ENCODE assay signal across 21 mouse cellular contexts in genomic region chr4:156085256-156085655, GRCm38 (mm10). TPM values are rescaled to one million over a fixed set of nuclear protein-coding genes. Genes with fewer than 3 reads are reported as not detected.
DNase-seq lines count a peak whose midpoint lies in the region; ATAC-seq and TF ChIP-seq lines count a peak whose summit lies in the region.
"Had no signal": no experiment of that assay in that cellular context is flagged by ENCODE, and none has a peak within 500 bp of the region (broad histone marks: within the 10 kb centered on the region; RNA-seq: fewer than 3 reads in every experiment).

No protein-coding gene starts in this region.

- H3K4me1 ChIP-seq in intestine, embryonic 16.5 days (ENCODE audit: control insufficient read depth, insufficient read depth, low read length): peaks cover 9% of the 10 kb centered on the region; the same call in 1 of the 2 replicates
- peaks cover 3% of the 10 kb centered on the region; the same call in 1 of the 2 replicates for H3K4me1 ChIP-seq in intestine, embryonic 15.5 days (replicated peaks)
- H3K4me1 ChIP-seq in kidney, embryonic 16.5 days (ENCODE audit: insufficient read depth, low read length): peaks cover 32% of the 10 kb centered on the region
- peaks cover 8% of the 10 kb centered on the region for H3K4me1 ChIP-seq in lung, embryonic 16.5 days (replicated peaks; ENCODE audit: control insufficient read depth, insufficient read depth, low read length)
- no peaks in the 10 kb centered on the region for H3K4me1 ChIP-seq in stomach, postnatal 0 days (replicated peaks; ENCODE audit: control insufficient read depth, insufficient read depth)
- H3K4me1 ChIP-seq: hindbrain, embryonic 10.5 days had no signal

- no peaks in the 10 kb centered on the region for H3K9me3 ChIP-seq in intestine, embryonic 16.5 days (ENCODE audit: control insufficient read depth, low read length)
- no peaks in the 10 kb centered on the region for H3K9me3 ChIP-seq in intestine, embryonic 15.5 days
- H3K9me3 ChIP-seq in kidney, embryonic 16.5 days (ENCODE audit: low read length): no peaks in the 10 kb centered on the region
- H3K9me3 ChIP-seq in lung, embryonic 16.5 days (ENCODE audit: control insufficient read depth, low read length): no peaks in the 10 kb centered on the region
- H3K9me3 ChIP-seq in stomach, postnatal 0 days (ENCODE audit: control insufficient read depth, low read length): no peaks in the 10 kb centered on the region
- H3K9me3 ChIP-seq: embryonic facial prominence, embryonic 15.5 days; forebrain, embryonic 10.5 days; heart, embryonic 10.5 days; hindbrain, embryonic 10.5 days had no signal

- DNase-seq in kidney, postnatal 14 days: no peak
- no peak for DNase-seq in lung, postnatal 4 days
- no peak for DNase-seq in stomach, postnatal 0 days (ENCODE audit: low spot score)
- DNase-seq: adrenal gland, adult 2 months; adrenal gland, postnatal 36 days; cerebellum, adult 2 months; cerebellum, postnatal 10 days; gastrocnemius, adult 2 months; gastrocnemius, postnatal 25 days had no signal

- H3K9ac ChIP-seq in intestine, embryonic 16.5 days (ENCODE audit: low read depth, low read length): no peak overlapping the region
- H3K9ac ChIP-seq in intestine, embryonic 15.5 days: no peak overlapping the region
- 0 out of 2 replicates have a peak overlapping the region, but pooled peaks have one; percentile 27 for H3K9ac ChIP-seq in kidney, embryonic 16.5 days (replicated peaks; ENCODE audit: low read length)
- H3K9ac ChIP-seq in lung, embryonic 16.5 days (ENCODE audit: low read length): no peak overlapping the region
- no peak overlapping the region for H3K9ac ChIP-seq in stomach, postnatal 0 days (ENCODE audit: low read length)
- H3K9ac ChIP-seq: embryonic facial prominence, embryonic 15.5 days; hindbrain, embryonic 14.5 days had no signal

- no peak for TF ChIP-seq EP300 in stomach, postnatal 0 days (optimal IDR thresholded peaks at IDR 0.05)

- TF ChIP-seq CTCF in stomach, postnatal 0 days (IDR thresholded peaks at IDR 0.05; ENCODE audit: low read depth): no peak

- peak overlapping the region; percentile 81; the same call in 1 of the 2 replicates for H3K27ac ChIP-seq in intestine, embryonic 16.5 days (ENCODE audit: low read length)
- H3K27ac ChIP-seq in intestine, embryonic 15.5 days: no peak overlapping the region
- peak overlapping the region; percentile 93 for H3K27ac ChIP-seq in kidney, embryonic 16.5 days (ENCODE audit: low read length)
- peak overlapping the region; percentile 89; the same call in 1 of the 2 replicates for H3K27ac ChIP-seq in lung, embryonic 16.5 days (ENCODE audit: low read length)
- H3K27ac ChIP-seq in stomach, postnatal 0 days (replicated peaks): 0 out of 2 replicates have a peak overlapping the region, but pooled peaks have one; percentile 6
- H3K27ac ChIP-seq: embryonic facial prominence, embryonic 15.5 days; forebrain, embryonic 10.5 days; gastrocnemius, adult 2 months; heart, embryonic 10.5 days; hindbrain, embryonic 10.5 days; hindbrain, embryonic 14.5 days had no signal

- no peak for ATAC-seq in intestine, embryonic 16.5 days
- no peak for ATAC-seq in intestine, embryonic 15.5 days
- ATAC-seq in kidney, embryonic 16.5 days (ENCODE audit: low FRiP score, low TSS enrichment): no peak
- ATAC-seq in lung, embryonic 16.5 days (ENCODE audit: low read depth): no peak
- no peak for ATAC-seq in stomach, postnatal 0 days (ENCODE audit: low FRiP score, low TSS enrichment)
- ATAC-seq: forebrain, embryonic 14.5 days had no signal

- H3K27me3 ChIP-seq in intestine, embryonic 16.5 days (replicated peaks; ENCODE audit: control insufficient read depth, insufficient read depth, low read length): no peaks in the 10 kb centered on the region
- H3K27me3 ChIP-seq in intestine, embryonic 15.5 days (replicated peaks): no peaks in the 10 kb centered on the region
- no peaks in the 10 kb centered on the region for H3K27me3 ChIP-seq in kidney, embryonic 16.5 days (ENCODE audit: insufficient read depth, low read length)
- H3K27me3 ChIP-seq in lung, embryonic 16.5 days (ENCODE audit: control insufficient read depth, insufficient read depth, low read depth, low read length): no peaks in the 10 kb centered on the region
- no peaks in the 10 kb centered on the region for H3K27me3 ChIP-seq in stomach, postnatal 0 days (ENCODE audit: control insufficient read depth, insufficient read depth, low read length)
- H3K27me3 ChIP-seq: CH12.LX; embryonic facial prominence, embryonic 15.5 days had no signal

- no peak overlapping the region for H3K4me2 ChIP-seq in intestine, embryonic 16.5 days (ENCODE audit: low read depth, low read length)
- no peak overlapping the region for H3K4me2 ChIP-seq in intestine, embryonic 15.5 days (replicated peaks)
- no peak overlapping the region for H3K4me2 ChIP-seq in kidney, embryonic 16.5 days (replicated peaks; ENCODE audit: low read depth, low read length)
- no peak overlapping the region for H3K4me2 ChIP-seq in lung, embryonic 16.5 days (ENCODE audit: low read depth, low read length)
- no peak overlapping the region for H3K4me2 ChIP-seq in stomach, postnatal 0 days (replicated peaks; ENCODE audit: low read depth)
- H3K4me2 ChIP-seq: embryonic facial prominence, embryonic 15.5 days; hindbrain, embryonic 14.5 days had no signal

- 87% methylated on average over 8 of the region's 8 CpGs for WGBS in intestine, embryonic 16.5 days
- WGBS in intestine, embryonic 15.5 days: 86% methylated on average over 8 of the region's 8 CpGs
- WGBS in kidney, embryonic 16.5 days: 85% methylated on average over 8 of the region's 8 CpGs
- WGBS in lung, embryonic 16.5 days: 78% methylated on average over 8 of the region's 8 CpGs
- WGBS in stomach, postnatal 0 days: 81% methylated on average over 8 of the region's 8 CpGs

- no peaks in the 10 kb centered on the region for H3K36me3 ChIP-seq in intestine, embryonic 16.5 days (ENCODE audit: control insufficient read depth, insufficient read depth, low read length)
- no peaks in the 10 kb centered on the region for H3K36me3 ChIP-seq in intestine, embryonic 15.5 days
- no peaks in the 10 kb centered on the region for H3K36me3 ChIP-seq in kidney, embryonic 16.5 days (ENCODE audit: insufficient read depth, low read length)
- no peaks in the 10 kb centered on the region for H3K36me3 ChIP-seq in lung, embryonic 16.5 days (ENCODE audit: control insufficient read depth, insufficient read depth, low read length)
- no peaks in the 10 kb centered on the region for H3K36me3 ChIP-seq in stomach, postnatal 0 days (ENCODE audit: control insufficient read depth, insufficient read depth, low read length)
- H3K36me3 ChIP-seq: embryonic facial prominence, embryonic 15.5 days; forebrain, embryonic 10.5 days; heart, embryonic 10.5 days; hindbrain, embryonic 10.5 days had no signal

- no peak overlapping the region for H3K4me3 ChIP-seq in intestine, embryonic 16.5 days (ENCODE audit: low read length)
- H3K4me3 ChIP-seq in intestine, embryonic 15.5 days (replicated peaks): no peak overlapping the region
- no peak overlapping the region for H3K4me3 ChIP-seq in kidney, embryonic 16.5 days (ENCODE audit: low read length)
- no peak overlapping the region for H3K4me3 ChIP-seq in lung, embryonic 16.5 days (ENCODE audit: low read length)
- H3K4me3 ChIP-seq in stomach, postnatal 0 days (ENCODE audit: low read depth, low read length): no peak overlapping the region
- H3K4me3 ChIP-seq: embryonic facial prominence, embryonic 15.5 days; erythroblast, embryonic 14.5 days; forebrain, embryonic 10.5 days; gastrocnemius, adult 2 months; heart, embryonic 10.5 days; hindbrain, embryonic 10.5 days had no signal

RNA-seq across cellular contexts. Expression of gene 9430015G10Rik, which starts 24.5 kb away (rescaled TPM):
- polyA plus RNA-seq in intestine, embryonic 16.5 days (2015; fragmentation: Nextera tagmentation; extraction: Ambion mirVana): 21.4 and 22.3 TPM in 2 replicates
- 22.2 and 22.8 TPM in 2 replicates for polyA plus RNA-seq in intestine, embryonic 15.5 days (2015; fragmentation: Nextera tagmentation; extraction: Ambion mirVana)
- 48.3 and 48.7 TPM in 2 replicates for polyA plus RNA-seq in kidney, embryonic 16.5 days (2015; fragmentation: Nextera tagmentation; extraction: Ambion mirVana)
- 37.9 and 42.0 TPM in 2 replicates for polyA plus RNA-seq in lung, embryonic 16.5 days (2015; fragmentation: Nextera tagmentation; extraction: Ambion mirVana)
- 4.9 and 5.4 TPM in 2 replicates for polyA plus RNA-seq in stomach, postnatal 0 days (2015; fragmentation: Nextera tagmentation; extraction: Ambion mirVana)

RNA-seq across cellular contexts. Expression of gene Ttll10, which starts 26.0 kb away (rescaled TPM):
- 4.2 and 4.7 TPM in 2 replicates for polyA plus RNA-seq in intestine, embryonic 16.5 days (2015; fragmentation: Nextera tagmentation; extraction: Ambion mirVana)
- polyA plus RNA-seq in intestine, embryonic 15.5 days (2015; fragmentation: Nextera tagmentation; extraction: Ambion mirVana): 3.1 and 3.9 TPM in 2 replicates
- 7.4 and 10.1 TPM in 2 replicates for polyA plus RNA-seq in kidney, embryonic 16.5 days (2015; fragmentation: Nextera tagmentation; extraction: Ambion mirVana)
- polyA plus RNA-seq in lung, embryonic 16.5 days (2015; fragmentation: Nextera tagmentation; extraction: Ambion mirVana): 2.8 and 4.0 TPM in 2 replicates
- polyA plus RNA-seq in stomach, postnatal 0 days (2015; fragmentation: Nextera tagmentation; extraction: Ambion mirVana): 2.7 TPM in 2 replicates
- polyA plus RNA-seq: erythroblast, embryonic 14.5 days; forebrain, embryonic 14.5 days had no signal

RNA-seq across cellular contexts. Expression of gene Rnf223, which starts 45.1 kb away (rescaled TPM):
- 0.09 and 0.10 TPM in 2 replicates for polyA plus RNA-seq in intestine, embryonic 16.5 days (2015; fragmentation: Nextera tagmentation; extraction: Ambion mirVana)
- 0.06 and 0.18 TPM in 2 replicates for polyA plus RNA-seq in intestine, embryonic 15.5 days (2015; fragmentation: Nextera tagmentation; extraction: Ambion mirVana)
- 0.19 and 0.32 TPM in 2 replicates for polyA plus RNA-seq in kidney, embryonic 16.5 days (2015; fragmentation: Nextera tagmentation; extraction: Ambion mirVana)
- 0.24 and 0.33 TPM in 2 replicates for polyA plus RNA-seq in lung, embryonic 16.5 days (2015; fragmentation: Nextera tagmentation; extraction: Ambion mirVana)
- polyA plus RNA-seq in stomach, postnatal 0 days (2015; fragmentation: Nextera tagmentation; extraction: Ambion mirVana): 7.6 and 7.7 TPM in 2 replicates

RNA-seq across cellular contexts. Expression of gene Tnfrsf18, which starts 59.3 kb away (rescaled TPM):
- 1.0 and 1.4 TPM in 2 replicates for polyA plus RNA-seq in intestine, embryonic 16.5 days (2015; fragmentation: Nextera tagmentation; extraction: Ambion mirVana)
- 1.1 and 1.6 TPM in 2 replicates for polyA plus RNA-seq in intestine, embryonic 15.5 days (2015; fragmentation: Nextera tagmentation; extraction: Ambion mirVana)
- polyA plus RNA-seq in kidney, embryonic 16.5 days (2015; fragmentation: Nextera tagmentation; extraction: Ambion mirVana): 1.3 and 2.5 TPM in 2 replicates
- polyA plus RNA-seq in lung, embryonic 16.5 days (2015; fragmentation: Nextera tagmentation; extraction: Ambion mirVana): 1.5 and 2.3 TPM in 2 replicates
- polyA plus RNA-seq in stomach, postnatal 0 days (2015; fragmentation: Nextera tagmentation; extraction: Ambion mirVana): 2.2 and 3.3 TPM in 2 replicates
- polyA plus RNA-seq: erythroblast, embryonic 14.5 days had no signal
